Mouse (Mus musculus): ENCODE data around the gene Fcgr2b. TPM values are rescaled to one million over a fixed set of nuclear protein-coding genes. Genes with fewer than 3 reads are reported as not detected.
"Not testable (repeated sequence)": the region's sequence is repeated elsewhere in the genome, so short reads cannot be mapped to it uniquely, and the experiment has no call there.

The Fcgr2b gene
- polyA plus RNA-seq, 1 experiment from 2014 or later: 4.3 TPM

GRCm38 (mm10) chr1:170975350-170975749 is 997 bp downstream of the Fcgr2b start:
- not testable (repeated sequence) for H3K4me3 ChIP-seq (replicated peaks); H3K9me3 ChIP-seq (replicated peaks); H3K4me2 ChIP-seq (replicated peaks); ATAC-seq (ENCODE audit: insufficient number of reproducible peaks, low FRiP score, low TSS enrichment, low read depth); H3K4me1 ChIP-seq; H3K27me3 ChIP-seq; H3K36me3 ChIP-seq; H3K27ac ChIP-seq (replicated peaks); H3K9ac ChIP-seq
- WGBS: 68% methylated on average over 2 of the region's 2 CpGs

- Histone ChIP-seq H3K9ac (no peak overlapping the region), H3K4me1 (no peaks in the 10 kb centered on the region), H3K27ac (replicated peaks) (no peak overlapping the region), H3K4me2 (replicated peaks) (no peak overlapping the region), H3K9me3 (replicated peaks) (no peaks in the 10 kb centered on the region), H3K36me3 (no peaks in the 10 kb centered on the region), H3K4me3 (replicated peaks) (no peak overlapping the region), H3K27me3 (no peaks in the 10 kb centered on the region)
- ATAC-seq (ENCODE audit: insufficient number of reproducible peaks, low FRiP score, low TSS enrichment, low read depth): no peak
- 89% methylated on average over 2 of the region's 2 CpGs for WGBS
Observed at GRCm38 (mm10) chr1:170974736-170975135, 1.6 kb downstream of the Fcgr2b start.

DNA sequence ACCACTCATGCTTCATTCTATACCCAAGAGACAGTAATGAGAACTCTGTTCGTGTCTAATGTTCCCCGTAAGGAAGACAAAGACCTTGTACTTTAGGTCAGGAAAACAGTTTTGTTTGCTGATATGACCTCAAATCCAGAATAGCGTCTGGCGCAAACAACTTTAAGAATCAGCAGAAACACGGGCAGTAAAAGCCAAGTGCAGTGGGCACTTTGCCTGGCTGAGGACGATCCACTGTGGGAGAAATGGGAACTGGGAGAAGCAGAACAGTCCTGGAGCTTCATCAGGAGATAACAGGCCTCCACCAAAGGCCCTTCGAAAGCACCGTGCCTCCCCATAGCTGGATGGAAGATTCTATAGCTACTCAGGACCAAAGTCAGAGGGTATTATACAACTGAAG is 2.2 kb downstream of the Fcgr2b start:
- no peak overlapping the region for H3K27ac ChIP-seq (replicated peaks)
- 81% methylated on average over 8 of the region's 8 CpGs for WGBS

GRCm38 (mm10) chr1:170972936-170973335 is 3.4 kb downstream of the Fcgr2b start:
- Histone ChIP-seq H3K4me3 (replicated peaks) (no peak overlapping the region), H3K27me3 (no peaks in the 10 kb centered on the region), H3K4me1 (no peaks in the 10 kb centered on the region), H3K9ac (no peak overlapping the region), H3K4me2 (replicated peaks) (no peak overlapping the region), H3K27ac (replicated peaks) (no peak overlapping the region), H3K9me3 (replicated peaks) (no peaks in the 10 kb centered on the region), H3K36me3 (no peaks in the 10 kb centered on the region)
- ATAC-seq (ENCODE audit: insufficient number of reproducible peaks, low FRiP score, low TSS enrichment, low read depth): no peak
- WGBS: 52% methylated on average over 4 of the region's 4 CpGs

More for the DNA sequence above, 2.2 kb downstream of the Fcgr2b start:
- H3K27me3 ChIP-seq: no peaks in the 10 kb centered on the region
- ATAC-seq (ENCODE audit: insufficient number of reproducible peaks, low FRiP score, low TSS enrichment, low read depth): no peak
- no peaks in the 10 kb centered on the region for H3K9me3 ChIP-seq (replicated peaks)
- H3K36me3 ChIP-seq: no peaks in the 10 kb centered on the region
- H3K9ac ChIP-seq: no peak overlapping the region
- H3K4me3 ChIP-seq (replicated peaks): no peak overlapping the region
- H3K4me2 ChIP-seq (replicated peaks): no peak overlapping the region
- H3K4me1 ChIP-seq: no peaks in the 10 kb centered on the region

- ATAC-seq (ENCODE audit: insufficient number of reproducible peaks, low FRiP score, low TSS enrichment, low read depth): no peak
- no peak overlapping the region for H3K4me3 ChIP-seq (replicated peaks)
- H3K36me3 ChIP-seq: no peaks in the 10 kb centered on the region
- H3K27ac ChIP-seq (replicated peaks): no peak overlapping the region
- H3K27me3 ChIP-seq: no peaks in the 10 kb centered on the region
- H3K9ac ChIP-seq: no peak overlapping the region
- H3K4me2 ChIP-seq (replicated peaks): no peak overlapping the region
- no peaks in the 10 kb centered on the region for H3K4me1 ChIP-seq
- WGBS: 81% methylated on average over 6 of the region's 6 CpGs
- H3K9me3 ChIP-seq (replicated peaks): no peaks in the 10 kb centered on the region
Observed at GRCm38 (mm10) chr1:170972494-170972893, 3.9 kb downstream of the Fcgr2b start.

- H3K4me2 ChIP-seq (replicated peaks): no peak overlapping the region
- H3K4me1 ChIP-seq: no peaks in the 10 kb centered on the region
- no peaks in the 10 kb centered on the region for H3K9me3 ChIP-seq (replicated peaks)
- WGBS: 71% methylated on average over 1 of the region's 1 CpGs
- no peaks in the 10 kb centered on the region for H3K27me3 ChIP-seq
- no peak overlapping the region for H3K4me3 ChIP-seq (replicated peaks)
- H3K36me3 ChIP-seq: no peaks in the 10 kb centered on the region
- H3K27ac ChIP-seq (replicated peaks): no peak overlapping the region
- H3K9ac ChIP-seq: no peak overlapping the region
- no peak for ATAC-seq (ENCODE audit: insufficient number of reproducible peaks, low FRiP score, low TSS enrichment, low read depth)
Observed at GRCm38 (mm10) chr1:170968576-170968975, 7.8 kb downstream of the Fcgr2b start.

GRCm38 (mm10) chr1:170967581-170967980 is 8.8 kb downstream of the Fcgr2b start:
- H3K36me3 ChIP-seq: no peaks in the 10 kb centered on the region
- H3K4me2 ChIP-seq (replicated peaks): no peak overlapping the region
- H3K9ac ChIP-seq: no peak overlapping the region
- ATAC-seq (ENCODE audit: insufficient number of reproducible peaks, low FRiP score, low TSS enrichment, low read depth): no peak
- no peak overlapping the region for H3K27ac ChIP-seq (replicated peaks)
- H3K27me3 ChIP-seq: no peaks in the 10 kb centered on the region
- no peaks in the 10 kb centered on the region for H3K9me3 ChIP-seq (replicated peaks)
- no peak overlapping the region for H3K4me3 ChIP-seq (replicated peaks)
- no peaks in the 10 kb centered on the region for H3K4me1 ChIP-seq
- WGBS: 74% methylated on average over 3 of the region's 3 CpGs

- Histone ChIP-seq H3K27ac (replicated peaks) (no peak overlapping the region), H3K9me3 (replicated peaks) (no peaks in the 10 kb centered on the region), H3K9ac (no peak overlapping the region), H3K36me3 (no peaks in the 10 kb centered on the region), H3K27me3 (no peaks in the 10 kb centered on the region), H3K4me1 (no peaks in the 10 kb centered on the region), H3K4me2 (replicated peaks) (no peak overlapping the region), H3K4me3 (replicated peaks) (no peak overlapping the region)
- WGBS: 65% methylated on average over 7 of the region's 7 CpGs
- no peak for ATAC-seq (ENCODE audit: insufficient number of reproducible peaks, low FRiP score, low TSS enrichment, low read depth)
Observed at GRCm38 (mm10) chr1:170963087-170963486, 13.3 kb downstream of the Fcgr2b start.

- no peaks in the 10 kb centered on the region for H3K36me3 ChIP-seq
- H3K27ac ChIP-seq (replicated peaks): no peak overlapping the region
- H3K27me3 ChIP-seq: no peaks in the 10 kb centered on the region
- ATAC-seq (ENCODE audit: insufficient number of reproducible peaks, low FRiP score, low TSS enrichment, low read depth): no peak
- no peak overlapping the region for H3K4me2 ChIP-seq (replicated peaks)
- WGBS: 72% methylated on average over 2 of the region's 2 CpGs
- H3K4me1 ChIP-seq: no peaks in the 10 kb centered on the region
- H3K4me3 ChIP-seq (replicated peaks): no peak overlapping the region
- no peak overlapping the region for H3K9ac ChIP-seq
- H3K9me3 ChIP-seq (replicated peaks): no peaks in the 10 kb centered on the region
Observed at GRCm38 (mm10) chr1:170962301-170962700, 14.0 kb downstream of the Fcgr2b start.

DNA sequence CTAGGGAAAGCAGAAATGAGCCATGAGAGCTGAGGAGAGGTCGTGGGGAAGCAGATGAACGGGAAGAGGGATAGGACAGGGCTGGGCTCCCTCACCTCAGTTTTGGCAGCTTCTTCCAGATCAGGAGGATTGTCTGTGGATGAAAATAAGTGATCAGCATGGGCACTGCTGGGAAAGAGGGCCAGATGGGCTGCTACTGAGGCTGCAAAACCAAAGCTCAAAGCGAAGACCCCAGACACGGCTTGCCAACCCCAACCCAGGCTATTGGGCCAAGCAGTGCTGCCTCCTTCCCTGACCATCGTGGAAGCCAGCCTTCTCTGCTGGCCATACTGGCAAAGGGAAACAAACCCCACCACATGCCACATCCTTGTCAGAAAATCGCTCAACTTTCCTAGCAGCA is 15.2 kb downstream of the Fcgr2b start:
- no peaks in the 10 kb centered on the region for H3K36me3 ChIP-seq
- H3K4me2 ChIP-seq (replicated peaks): no peak overlapping the region
- H3K9ac ChIP-seq: no peak overlapping the region
- H3K4me3 ChIP-seq (replicated peaks): no peak overlapping the region
- 80% methylated on average over 6 of the region's 6 CpGs for WGBS
- H3K27me3 ChIP-seq: no peaks in the 10 kb centered on the region
- H3K4me1 ChIP-seq: no peaks in the 10 kb centered on the region
- ATAC-seq (ENCODE audit: insufficient number of reproducible peaks, low FRiP score, low TSS enrichment, low read depth): no peak
- no peak overlapping the region for H3K27ac ChIP-seq (replicated peaks)
- no peaks in the 10 kb centered on the region for H3K9me3 ChIP-seq (replicated peaks)

GRCm38 (mm10) chr1:170959791-170960190 is 16.6 kb downstream of the Fcgr2b start:
- Histone ChIP-seq H3K36me3 (no peaks in the 10 kb centered on the region), H3K27me3 (no peaks in the 10 kb centered on the region), H3K27ac (replicated peaks) (no peak overlapping the region), H3K4me1 (no peaks in the 10 kb centered on the region), H3K4me3 (replicated peaks) (no peak overlapping the region), H3K9ac (no peak overlapping the region), H3K9me3 (replicated peaks) (no peaks in the 10 kb centered on the region), H3K4me2 (replicated peaks) (no peak overlapping the region)
- 67% methylated on average over 2 of the region's 2 CpGs for WGBS
- ATAC-seq (ENCODE audit: insufficient number of reproducible peaks, low FRiP score, low TSS enrichment, low read depth): no peak

- Histone ChIP-seq H3K4me3 (replicated peaks) (no peak overlapping the region), H3K4me2 (replicated peaks) (no peak overlapping the region)
Observed at GRCm38 (mm10) chr1:170958225-170958624, 18.1 kb downstream of the Fcgr2b start.

More at GRCm38 (mm10) chr1:170958225-170958624, 18.1 kb downstream of the Fcgr2b start:
- no peaks in the 10 kb centered on the region for H3K9me3 ChIP-seq (replicated peaks)
- no peaks in the 10 kb centered on the region for H3K36me3 ChIP-seq
- no peak overlapping the region for H3K27ac ChIP-seq (replicated peaks)
- H3K9ac ChIP-seq: no peak overlapping the region
- no peak for ATAC-seq (ENCODE audit: insufficient number of reproducible peaks, low FRiP score, low TSS enrichment, low read depth)
- 43% methylated on average over 3 of the region's 3 CpGs for WGBS
- no peaks in the 10 kb centered on the region for H3K4me1 ChIP-seq
- no peaks in the 10 kb centered on the region for H3K27me3 ChIP-seq
